Mouse (Mus musculus) cortical plate, adult 2 months (tissue): ENCODE results near the gene Mrpl12. TPM values are rescaled to one million over a fixed set of nuclear protein-coding genes. Genes with fewer than 3 reads are reported as not detected.
"Not testable (repeated sequence)": the region's sequence is repeated elsewhere in the genome, so short reads cannot be mapped to it uniquely, and the experiment has no call there.

Experiments
- H3K27ac ChIP-seq: fragments of 200-500 bp; 2 replicates; pipeline ENCODE4 v1.5.1; 2012; ENCODE audit warnings: low read length, control low read depth, inconsistent platforms; ENCODE audit not compliant: insufficient read depth
- H3K4me1 ChIP-seq: fragments of 200-500 bp; 2 replicates; pipeline ENCODE4 v1.6.1; 2011; ENCODE audit warnings: low read length; ENCODE audit not compliant: control insufficient read depth, insufficient read depth
- H3K4me3 ChIP-seq: fragments of 200-500 bp; 2 replicates; pipeline ENCODE4 v1.5.1; 2011; ENCODE audit warnings: mild to moderate bottlenecking, low read length, control low read depth; ENCODE audit not compliant: insufficient read depth
- CTCF ChIP-seq: fragments of 200-500 bp; IDR thresholded peaks from 2 replicates; pipeline ENCODE4 v1.5.1; 2011; ENCODE audit warnings: mild to moderate bottlenecking, control low read depth, low read length; ENCODE audit not compliant: insufficient read depth; ENCODE audit errors: extremely low read depth
- POLR2A ChIP-seq: fragments of 200-500 bp; IDR thresholded peaks from 2 replicates; pipeline ENCODE4 v1.6.1; 2011; ENCODE audit warnings: mild to moderate bottlenecking, low read length, control low read depth; ENCODE audit not compliant: insufficient read depth; ENCODE audit errors: extremely low read depth
- polyA plus RNA-seq: library from polyadenylated mRNA; depleted of rRNA; stranded (reverse); fragments of >200 nt; gene quantifications from 2 replicates; pipeline ENCODE4 v1.2.3, GENCODE M21; 2012

Gene Mrpl12
- polyA plus RNA-seq, 1 experiment: 96.3 TPM

DNA sequence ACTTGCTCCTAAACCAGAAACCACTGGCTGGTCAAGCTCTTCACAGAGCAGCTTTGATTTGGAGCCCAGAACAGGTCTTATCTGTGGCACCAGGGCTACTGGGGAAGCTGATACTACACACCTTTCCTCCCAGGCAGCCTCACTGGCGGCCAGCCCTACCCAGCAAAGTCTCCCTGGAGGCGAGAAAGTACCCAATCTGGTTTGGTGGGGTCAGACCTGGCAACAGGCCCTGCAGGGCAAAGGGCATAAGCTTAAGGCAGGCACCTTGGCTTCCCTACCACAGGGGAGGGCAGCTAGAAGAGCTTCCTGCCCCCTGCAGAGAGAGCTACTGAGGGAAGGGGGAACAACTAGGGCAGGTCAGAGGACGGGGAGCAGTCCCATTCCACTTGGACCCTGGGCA lies 15.9 kb downstream of the Mrpl12 start:
- Histone ChIP-seq H3K27ac (no peak overlapping the region), H3K4me3 (no peak overlapping the region), H3K4me1 (no peaks in the 10 kb centered on the region)
- no peak for TF ChIP-seq POLR2A
- TF ChIP-seq CTCF: no peak

GRCm38 (mm10) chr11:120501018-120501417 lies 16.6 kb downstream of the Mrpl12 start:
- Histone ChIP-seq H3K27ac (no peak overlapping the region), H3K4me3 (no peak overlapping the region), H3K4me1 (no peaks in the 10 kb centered on the region)
- TF ChIP-seq POLR2A (no peak), CTCF (no peak)

GRCm38 (mm10) chr11:120501701-120502100 lies 17.3 kb downstream of the Mrpl12 start:
- Histone ChIP-seq H3K4me1 (no peaks in the 10 kb centered on the region), H3K4me3 (no peak overlapping the region), H3K27ac (no peak overlapping the region)
- TF ChIP-seq CTCF (no peak), POLR2A (no peak)

GRCm38 (mm10) chr11:120505661-120506060 lies 21.2 kb downstream of the Mrpl12 start:
- Histone ChIP-seq H3K4me1 (no peaks in the 10 kb centered on the region), H3K27ac (no peak overlapping the region), H3K4me3 (no peak overlapping the region)
- TF ChIP-seq POLR2A (no peak), CTCF (no peak)

GRCm38 (mm10) chr11:120506899-120507298 lies 22.5 kb downstream of the Mrpl12 start:
- Histone ChIP-seq H3K27ac (no peak overlapping the region), H3K4me1 (no peaks in the 10 kb centered on the region), H3K4me3 (no peak overlapping the region)
- no peak for TF ChIP-seq POLR2A
- TF ChIP-seq CTCF: peak; percentile 28; the same call in 1 of the 2 replicates

GRCm38 (mm10) chr11:120507611-120508289 lies 23.3 kb downstream of the Mrpl12 start:
- Histone ChIP-seq H3K4me3 (no peak overlapping the region), H3K4me1 (no peaks in the 10 kb centered on the region), H3K27ac (no peak overlapping the region)
- TF ChIP-seq POLR2A (no peak), CTCF (no peak)

DNA sequence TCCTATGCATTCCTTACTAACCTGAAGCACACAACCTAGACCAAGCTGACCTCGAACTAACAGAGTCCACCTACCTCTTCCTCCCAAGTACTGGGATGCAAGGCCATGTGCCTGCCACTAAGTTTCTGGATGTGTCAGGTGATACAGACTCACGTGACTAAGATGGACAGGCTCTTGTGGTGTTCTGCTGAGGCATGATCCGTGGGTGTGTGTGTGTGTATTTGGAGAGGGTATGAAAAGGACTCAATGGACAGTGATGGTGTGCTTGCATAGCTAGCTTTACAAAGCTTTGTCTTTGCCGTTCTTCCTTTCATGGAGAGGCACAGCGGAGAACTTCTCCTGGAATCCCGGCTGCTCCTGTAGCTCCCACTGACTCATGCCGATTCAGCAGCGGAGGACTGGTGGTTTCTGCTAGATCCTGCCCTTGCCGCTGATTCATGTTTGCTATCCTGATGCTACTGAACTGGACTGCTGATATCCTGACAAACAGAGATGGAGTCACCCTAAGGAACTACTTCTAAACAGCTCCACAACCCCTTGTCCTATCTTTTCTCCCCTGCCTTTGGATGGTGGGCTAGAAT lies 24.0 kb downstream of the Mrpl12 start:
- no peak for TF ChIP-seq POLR2A
- TF ChIP-seq CTCF: no peak
- H3K4me1 ChIP-seq: no peaks in the 10 kb centered on the region
- no peak overlapping the region for H3K27ac ChIP-seq
- no peak overlapping the region for H3K4me3 ChIP-seq

DNA sequence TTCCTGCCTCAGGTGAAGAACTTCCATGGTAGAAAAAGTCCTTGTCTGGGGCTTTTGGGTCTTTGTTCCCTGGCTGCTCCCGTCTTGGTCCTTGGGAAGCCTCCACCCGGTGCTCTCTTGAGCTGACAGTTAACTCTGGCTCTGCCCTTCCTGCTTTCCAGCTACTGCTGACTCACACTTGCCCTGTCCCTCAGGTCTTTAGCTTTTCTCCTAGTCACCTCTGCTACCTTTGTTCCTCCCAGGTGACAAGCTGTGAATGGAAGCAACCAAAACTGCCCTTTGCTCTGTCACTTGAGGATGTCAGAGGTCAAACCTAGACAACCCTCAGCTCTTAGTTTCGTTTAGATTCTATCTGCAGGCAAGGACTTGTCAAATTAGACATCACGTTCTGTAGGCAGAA lies 25.5 kb downstream of the Mrpl12 start:
- H3K4me3 ChIP-seq: no peak overlapping the region
- no peaks in the 10 kb centered on the region for H3K4me1 ChIP-seq
- no peak overlapping the region for H3K27ac ChIP-seq
- TF ChIP-seq POLR2A: no peak
- no peak for TF ChIP-seq CTCF

GRCm38 (mm10) chr11:120510375-120511030 lies 26.1 kb downstream of the Mrpl12 start:
- Histone ChIP-seq H3K27ac (no peak overlapping the region), H3K4me1 (no peaks in the 10 kb centered on the region), H3K4me3 (no peak overlapping the region)
- TF ChIP-seq CTCF (no peak), POLR2A (no peak)

GRCm38 (mm10) chr11:120512790-120513453 lies 28.5 kb downstream of the Mrpl12 start:
- Histone ChIP-seq H3K27ac (no peak overlapping the region), H3K4me1 (no peaks in the 10 kb centered on the region), H3K4me3 (no peak overlapping the region)
- no peak for TF ChIP-seq POLR2A
- no peak for TF ChIP-seq CTCF

GRCm38 (mm10) chr11:120514262-120514661 lies 29.8 kb downstream of the Mrpl12 start:
- H3K4me1 ChIP-seq: not testable (repeated sequence)

More at GRCm38 (mm10) chr11:120514262-120514661, 29.8 kb downstream of the Mrpl12 start:
- H3K4me3 ChIP-seq, H3K27ac ChIP-seq: not testable (repeated sequence)
